Mouse (Mus musculus) forebrain, embryonic 16.5 days (tissue): Measurements from ENCODE around the gene Kcnd2. TPM values are rescaled to one million over a fixed set of nuclear protein-coding genes. Genes with fewer than 3 reads are reported as not detected.

Source experiments
- ATAC-seq: fragments of 200-750 bp; cut with Nextera tagmentation; 2 replicates; pipeline ENCODE4 v1.8.0; 2017; ENCODE audit warnings: mild to moderate bottlenecking, moderate library complexity
- H3K27ac ChIP-seq: fragments of 300-500 bp; sonication (generic); 2 replicates; pipeline ENCODE4 v1.5.1; 2014; ENCODE audit warnings: low read length, control low read depth
- H3K27me3 ChIP-seq: fragments of 300-500 bp; sonication (generic); replicated peaks from 2 replicates; pipeline ENCODE4 v1.6.1; 2014; ENCODE audit warnings: low read length; ENCODE audit not compliant: control insufficient read depth, insufficient read depth
- H3K36me3 ChIP-seq: fragments of 300-500 bp; sonication (generic); 2 replicates; pipeline ENCODE4 v1.6.1; 2014; ENCODE audit not compliant: control insufficient read depth, insufficient read depth
- H3K4me1 ChIP-seq: fragments of 300-500 bp; sonication (generic); replicated peaks from 2 replicates; pipeline ENCODE4 v1.6.1; 2014; ENCODE audit warnings: low read length; ENCODE audit not compliant: control insufficient read depth, insufficient read depth
- H3K4me2 ChIP-seq: fragments of 300-500 bp; sonication (generic); 2 replicates; pipeline ENCODE4 v1.6.1; 2014; ENCODE audit warnings: mild to moderate bottlenecking, low read length, control low read depth
- H3K4me3 ChIP-seq: fragments of 300-500 bp; sonication (generic); replicated peaks from 2 replicates; pipeline ENCODE4 v1.5.1; 2014; ENCODE audit warnings: mild to moderate bottlenecking, low read length, control low read depth
- H3K9ac ChIP-seq: fragments of 300-500 bp; sonication (generic); replicated peaks from 2 replicates; pipeline ENCODE4 v1.6.1; 2014; ENCODE audit warnings: low read depth, low read length, control low read depth
- H3K9me3 ChIP-seq: fragments of 300-500 bp; sonication (generic); 2 replicates; pipeline ENCODE4 v1.6.1; 2016; ENCODE audit warnings: low read length; ENCODE audit not compliant: control insufficient read depth
- whole genome bisulfite sequencing: fragments of 180-500 bp; shearing (Covaris S2); extraction: QIAGEN DNeasy Blood & Tissue Kit; methylation state at CpG from one replicate; pipeline ENCODE4 v1.1.7; 2014; 5-methylcytosine and 5-hydroxymethylcytosine counted together
- polyA plus RNA-seq: library from polyadenylated mRNA; unstranded; fragments of >200 nt; fragmentation: Nextera tagmentation; extraction: Ambion mirVana; gene quantifications from 2 replicates; pipeline ENCODE4 v1.2.1, GENCODE M21; 2015

Gene Kcnd2
- polyA plus RNA-seq, 1 experiment from 2014 or later = 13.5 TPM

DNA sequence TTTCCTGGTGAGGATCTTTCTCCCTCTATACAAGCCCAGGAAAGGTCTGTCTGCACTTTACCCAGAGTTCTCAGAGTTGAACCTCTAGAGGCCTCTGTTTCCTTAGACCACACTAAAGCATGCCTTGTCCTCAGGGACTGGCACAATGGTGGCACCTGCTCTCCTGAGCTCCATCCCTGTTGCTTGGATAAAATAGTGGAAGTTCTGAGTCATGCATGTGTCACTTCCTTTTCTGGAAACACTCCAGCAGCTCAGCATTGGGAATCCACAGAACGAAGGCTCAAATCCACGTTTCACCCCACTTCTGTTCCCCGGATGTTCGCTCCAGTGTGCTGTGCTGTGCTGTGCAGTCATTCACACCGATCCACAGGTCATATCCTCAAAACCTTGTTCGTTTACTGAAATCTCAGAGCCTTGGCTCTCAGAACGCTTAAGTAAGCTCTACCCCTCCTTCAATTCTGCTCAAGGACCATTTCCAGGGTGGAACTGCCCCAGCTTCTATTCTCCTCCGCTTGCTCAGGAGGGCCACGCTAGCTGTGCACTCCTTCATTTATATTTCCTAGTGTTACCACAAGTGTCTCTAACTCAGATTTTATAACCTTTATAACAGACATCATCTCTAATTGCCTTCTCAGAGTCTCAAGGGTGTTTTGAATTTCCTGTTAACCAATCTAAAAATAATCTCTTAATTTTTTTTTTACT lies 553.6 kb downstream of the Kcnd2 start:
- no peaks in the 10 kb centered on the region for H3K36me3 ChIP-seq
- no peak overlapping the region for H3K27ac ChIP-seq
- peaks cover 6% of the 10 kb centered on the region; the same call in 1 of the 2 replicates for H3K4me1 ChIP-seq
- no peak overlapping the region for H3K4me3 ChIP-seq
- no peaks in the 10 kb centered on the region for H3K9me3 ChIP-seq
- ATAC-seq = no peak
- H3K27me3 ChIP-seq = no peaks in the 10 kb centered on the region
- WGBS = 90% methylated on average over 9 of the region's 9 CpGs
- no peak overlapping the region for H3K9ac ChIP-seq
- no peak overlapping the region for H3K4me2 ChIP-seq

DNA sequence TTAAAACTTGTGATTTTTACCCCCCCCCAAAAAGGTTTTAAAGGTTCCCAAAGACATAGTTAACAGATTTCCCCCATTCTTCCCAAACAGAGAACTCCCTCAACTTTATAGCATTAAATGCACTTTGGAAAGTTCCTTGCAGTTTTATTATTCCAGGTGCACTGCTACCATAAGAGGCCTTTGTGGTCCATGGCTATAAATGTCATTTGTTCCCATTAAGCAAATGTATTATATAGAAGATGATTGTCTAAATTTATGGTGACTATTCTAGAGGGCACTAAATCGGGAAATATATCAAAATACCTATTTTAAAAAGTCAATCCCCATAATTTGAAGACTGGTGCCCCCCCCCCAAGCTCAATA lies 554.1 kb downstream of the Kcnd2 start:
- Histone ChIP-seq H3K4me2 (no peak overlapping the region), H3K4me1 (peaks cover 6% of the 10 kb centered on the region; the same call in 1 of the 2 replicates), H3K9me3 (no peaks in the 10 kb centered on the region), H3K9ac (no peak overlapping the region), H3K27ac (no peak overlapping the region), H3K27me3 (no peaks in the 10 kb centered on the region), H3K36me3 (no peaks in the 10 kb centered on the region), H3K4me3 (no peak overlapping the region)
- 90% methylated on average over 1 of the region's 1 CpGs for WGBS
- ATAC-seq = no peak

GRCm38 (mm10) chr6:21774213-21774916 lies 559.1 kb downstream of the Kcnd2 start:
- no peak overlapping the region for H3K9ac ChIP-seq
- no peak overlapping the region for H3K4me3 ChIP-seq
- H3K9me3 ChIP-seq = no peaks in the 10 kb centered on the region
- H3K27ac ChIP-seq = no peak overlapping the region
- H3K4me2 ChIP-seq = no peak overlapping the region
- H3K27me3 ChIP-seq = no peaks in the 10 kb centered on the region
- H3K36me3 ChIP-seq = no peaks in the 10 kb centered on the region
- no peak for ATAC-seq
- WGBS = 78% methylated on average over 7 of the region's 7 CpGs
- H3K4me1 ChIP-seq = no peaks in the 10 kb centered on the region
